Mouse (Mus musculus) gastrocnemius, postnatal 10 days (tissue): Measurements from ENCODE around the gene Akap2. TPM values are rescaled to one million over a fixed set of nuclear protein-coding genes. Genes with fewer than 3 reads are reported as not detected.

Experiments
- DNase-seq: peaks from one replicate; pipeline ENCODE4 v3.0.0; 2021; ENCODE audit warnings: mixed read lengths
- total RNA-seq, 2 experiments: library from RNA; stranded (reverse); gene quantifications; 2 replicates each; pipeline ENCODE4 v1.2.3; 2021

Gene Akap2
- total RNA-seq, 2 experiments from 2014 or later: 35.9 to 43.1 TPM

DNA sequence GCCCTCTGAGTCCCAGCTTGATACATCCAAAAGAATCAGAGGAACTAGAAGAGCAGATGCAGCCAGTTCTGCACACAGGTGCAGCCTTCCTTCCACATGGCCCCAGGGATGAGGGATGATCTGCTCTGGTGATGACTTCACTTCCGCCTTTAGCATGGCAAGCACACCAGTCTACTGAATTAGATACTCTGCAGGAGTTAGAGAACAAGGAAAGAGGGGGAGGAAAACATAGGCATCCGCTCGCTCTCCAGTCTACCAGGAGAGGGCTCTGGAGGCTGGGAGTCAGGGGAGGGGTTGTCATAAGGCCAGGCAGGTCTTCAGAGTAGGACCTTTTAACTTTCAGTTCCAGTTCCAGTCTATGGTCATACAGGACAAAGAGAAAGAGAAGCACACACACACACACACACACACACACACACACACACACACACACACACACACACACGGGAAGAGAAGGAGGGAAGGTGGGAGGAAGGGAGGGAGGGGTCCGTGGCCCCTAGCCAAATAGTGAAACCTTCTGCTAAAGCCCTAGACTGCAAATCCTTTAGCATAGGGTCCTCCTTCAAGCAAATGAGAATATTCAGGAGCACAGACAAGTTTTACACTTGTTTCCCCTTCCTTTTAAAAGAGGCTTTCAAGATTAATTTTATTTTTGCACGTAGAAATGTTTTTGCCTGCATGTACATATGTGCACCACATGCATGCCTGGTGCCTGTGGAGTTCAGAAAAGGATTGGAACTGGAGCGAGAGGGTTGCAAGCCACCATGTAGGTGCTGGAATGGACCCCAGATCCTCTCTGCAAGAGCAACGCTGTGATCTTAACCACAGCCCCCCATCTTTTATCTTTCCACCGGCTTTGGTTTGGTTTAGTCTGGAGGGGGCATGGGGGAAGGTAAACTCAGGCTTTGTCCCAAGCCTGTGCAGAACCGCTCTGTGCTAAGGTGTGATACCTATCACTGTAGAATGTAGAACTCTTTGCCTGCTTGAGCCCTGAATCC is 197.0 kb downstream of the Akap2 start:
- no peak for DNase-seq

DNA sequence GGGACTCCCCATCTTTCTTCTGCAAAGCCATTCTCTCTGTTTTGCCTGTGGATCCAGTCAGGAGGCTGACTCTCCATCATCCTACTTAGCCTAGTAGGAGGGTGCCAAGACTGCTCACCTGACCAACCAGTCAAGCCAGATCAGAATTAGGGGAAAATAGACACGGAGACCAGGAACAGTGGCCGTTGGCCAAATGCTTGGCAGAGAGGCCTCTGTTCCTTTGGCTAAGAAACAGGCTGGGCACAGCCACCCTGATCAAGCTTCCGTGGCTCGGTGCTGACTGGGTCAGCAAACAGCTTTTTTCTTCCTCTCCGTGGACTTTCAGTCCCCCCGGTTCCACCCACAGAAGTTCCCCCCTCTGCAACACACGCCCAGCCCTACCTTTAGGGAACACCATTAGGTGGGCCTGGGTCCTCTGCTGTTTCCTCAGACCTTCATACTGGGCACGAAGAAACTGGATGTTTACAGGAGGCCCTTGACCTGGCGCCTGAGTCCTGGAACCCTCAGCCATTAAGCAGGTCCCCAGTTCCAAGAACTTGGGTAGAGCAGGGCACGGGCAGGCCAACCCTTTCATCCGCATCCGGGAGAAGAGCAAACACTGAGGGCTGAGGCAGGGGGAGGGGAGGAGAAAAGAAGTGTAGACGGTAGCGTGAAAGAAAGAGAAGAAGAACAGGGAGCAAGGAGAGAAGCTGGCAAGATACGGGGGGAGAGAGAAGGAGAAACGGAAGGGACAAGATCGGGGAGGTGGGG is 197.9 kb downstream of the Akap2 start:
- peak; percentile 23 for DNase-seq

DNA sequence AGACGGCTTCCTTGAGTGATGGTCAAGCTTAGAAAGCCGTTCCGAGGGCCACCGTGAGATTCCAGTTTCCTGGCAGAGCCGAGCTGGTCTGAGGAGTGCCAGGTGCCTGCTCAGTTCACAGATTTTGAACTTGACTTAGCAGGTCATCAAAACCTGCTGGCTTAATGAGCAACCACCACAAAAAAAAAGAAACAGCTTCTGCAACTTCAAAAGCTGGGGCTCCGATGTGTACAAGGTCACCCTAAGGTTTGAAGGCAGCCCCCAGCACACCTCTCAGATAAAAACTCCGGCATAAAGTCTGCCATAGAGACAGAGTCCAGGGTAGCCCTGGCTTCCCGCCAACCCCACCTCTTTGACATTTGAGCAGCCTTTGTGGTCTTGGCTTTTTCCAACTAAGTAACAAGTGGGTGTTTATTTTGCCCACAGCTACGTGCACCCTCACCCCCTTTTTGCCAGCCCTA is 198.8 kb downstream of the Akap2 start, which contains the start of gene D630039A03Rik:
Gene D630039A03Rik (minus strand): TSS at position 97 of the 461 bp plus-strand sequence.
- DNase-seq: peak; percentile 31

DNA sequence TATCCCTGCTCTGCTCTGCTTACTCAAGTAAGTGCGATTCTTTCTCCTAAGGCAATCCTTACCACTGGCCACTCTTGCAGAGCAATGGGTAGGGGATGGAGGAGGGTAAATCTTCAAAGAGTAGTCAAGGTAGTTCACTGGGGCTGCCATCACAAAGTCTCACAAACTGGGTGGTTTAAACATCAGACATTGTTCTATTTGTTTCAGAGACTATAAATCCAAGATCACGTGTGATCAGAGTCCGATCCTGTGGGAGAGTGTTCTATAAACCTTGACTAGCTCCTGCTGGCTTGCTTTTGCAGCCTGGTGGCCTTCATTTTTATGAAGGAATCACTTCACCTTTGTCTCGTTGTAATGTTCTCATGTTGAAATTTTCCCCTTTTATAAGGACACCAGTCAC is 199.3 kb downstream of the Akap2 start:
- no peak for DNase-seq

DNA sequence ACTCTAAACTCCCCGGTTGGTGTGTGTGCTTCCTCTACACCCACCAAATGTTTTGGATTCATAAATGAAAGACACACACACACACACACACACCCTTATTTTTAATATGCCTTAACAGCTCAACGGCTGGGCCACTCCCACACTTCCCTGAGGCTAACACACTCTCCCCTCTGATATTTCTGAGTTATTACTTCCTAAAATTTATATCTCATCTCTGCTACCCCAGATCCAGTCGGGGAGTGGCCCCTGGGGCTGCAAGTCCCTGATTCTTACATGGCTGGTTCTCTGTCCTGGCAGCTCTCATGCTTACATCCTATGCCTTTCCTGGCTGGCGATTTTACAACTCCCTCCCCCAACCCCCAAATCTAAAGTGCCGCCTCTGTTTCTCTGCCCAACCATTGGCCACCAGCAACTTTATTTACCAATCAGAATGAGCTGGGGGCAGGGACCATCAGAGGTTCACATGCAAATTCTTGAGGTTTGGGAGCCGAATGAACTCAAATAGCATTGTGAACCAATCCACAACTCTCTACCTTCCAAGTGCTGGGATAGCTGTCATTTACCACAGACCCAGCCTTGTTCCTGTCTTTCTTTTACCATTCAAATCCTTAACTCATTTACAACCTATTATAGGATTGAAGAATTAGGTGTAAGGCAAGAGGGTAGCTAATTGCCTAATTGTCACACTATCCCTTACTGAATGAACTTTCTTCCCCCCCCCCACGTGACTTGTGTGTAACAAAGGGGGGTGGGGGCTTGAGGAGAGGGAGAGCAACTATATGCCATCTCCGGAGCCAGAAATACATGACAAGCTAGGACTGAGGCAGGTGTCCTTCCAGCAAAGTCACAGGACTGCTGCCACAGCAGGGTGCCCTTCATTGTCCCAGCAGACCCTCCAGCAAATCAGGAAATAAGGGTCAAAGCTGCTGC is 202.3 kb downstream of the Akap2 start:
- DNase-seq: no peak

DNA sequence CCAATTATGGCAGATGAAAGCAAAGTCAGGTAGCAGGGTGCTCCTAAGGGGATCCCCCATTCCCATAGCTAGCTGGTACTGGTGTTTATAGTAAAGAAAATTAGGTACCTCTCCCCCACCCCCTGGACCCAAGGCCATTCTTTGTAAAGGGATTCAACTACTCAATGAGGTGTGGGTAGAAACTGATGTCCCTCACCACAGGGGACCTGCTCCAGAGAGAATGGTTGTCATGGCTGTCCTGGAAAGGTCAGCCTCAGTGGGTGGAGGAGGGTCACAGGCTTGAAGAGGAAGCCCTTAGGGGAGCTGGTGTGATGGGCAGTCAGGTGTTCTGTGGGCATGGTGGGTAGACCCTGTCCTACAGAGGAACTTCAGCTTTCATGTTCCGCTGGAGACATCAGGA is 203.1 kb downstream of the Akap2 start:
- no peak for DNase-seq

DNA sequence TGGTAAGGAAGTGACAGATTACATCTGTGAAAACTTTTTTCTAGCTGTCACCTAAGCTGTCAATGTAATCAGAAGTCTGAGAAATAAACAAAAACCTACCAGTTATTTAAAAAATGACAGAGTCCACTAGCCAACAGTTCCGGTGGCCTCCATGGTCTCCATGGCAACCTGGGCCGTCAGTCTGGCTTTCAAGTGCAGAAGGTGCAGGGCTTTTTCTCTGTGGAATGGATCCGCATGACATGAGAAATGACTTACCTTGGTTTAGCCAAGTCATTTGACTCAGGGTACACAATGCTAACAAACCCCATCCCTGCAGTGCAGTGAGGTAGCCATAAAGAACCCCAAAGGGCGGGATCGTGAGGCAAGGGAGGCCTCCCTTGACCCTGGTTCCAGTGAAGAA is 204.7 kb downstream of the Akap2 start:
- DNase-seq: no peak

DNA sequence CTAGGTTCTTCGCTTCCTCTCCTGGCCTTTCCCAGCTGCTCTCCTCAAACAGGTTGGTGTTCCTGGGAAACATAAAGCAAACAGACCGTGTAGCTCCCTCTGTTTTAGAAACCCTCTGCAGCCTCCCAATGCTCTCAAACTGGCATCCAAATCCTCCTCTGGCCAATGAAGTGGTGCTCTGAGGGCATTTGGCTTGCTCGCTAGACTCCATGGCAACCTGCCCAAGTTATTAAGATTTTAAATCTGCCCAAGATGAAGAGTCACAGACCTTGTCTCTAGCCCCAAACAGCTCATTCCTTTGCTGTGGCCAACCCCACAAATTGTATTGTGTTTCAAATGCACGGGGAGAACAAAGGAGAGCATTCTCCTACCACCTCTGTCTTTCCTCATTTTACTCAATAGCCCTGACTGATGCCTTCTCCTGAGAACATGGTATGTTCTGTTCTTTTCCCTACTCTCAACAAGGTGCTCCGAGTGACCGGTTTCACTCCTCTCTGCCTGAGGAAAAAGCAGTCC is 207.2 kb downstream of the Akap2 start:
- no peak for DNase-seq

DNA sequence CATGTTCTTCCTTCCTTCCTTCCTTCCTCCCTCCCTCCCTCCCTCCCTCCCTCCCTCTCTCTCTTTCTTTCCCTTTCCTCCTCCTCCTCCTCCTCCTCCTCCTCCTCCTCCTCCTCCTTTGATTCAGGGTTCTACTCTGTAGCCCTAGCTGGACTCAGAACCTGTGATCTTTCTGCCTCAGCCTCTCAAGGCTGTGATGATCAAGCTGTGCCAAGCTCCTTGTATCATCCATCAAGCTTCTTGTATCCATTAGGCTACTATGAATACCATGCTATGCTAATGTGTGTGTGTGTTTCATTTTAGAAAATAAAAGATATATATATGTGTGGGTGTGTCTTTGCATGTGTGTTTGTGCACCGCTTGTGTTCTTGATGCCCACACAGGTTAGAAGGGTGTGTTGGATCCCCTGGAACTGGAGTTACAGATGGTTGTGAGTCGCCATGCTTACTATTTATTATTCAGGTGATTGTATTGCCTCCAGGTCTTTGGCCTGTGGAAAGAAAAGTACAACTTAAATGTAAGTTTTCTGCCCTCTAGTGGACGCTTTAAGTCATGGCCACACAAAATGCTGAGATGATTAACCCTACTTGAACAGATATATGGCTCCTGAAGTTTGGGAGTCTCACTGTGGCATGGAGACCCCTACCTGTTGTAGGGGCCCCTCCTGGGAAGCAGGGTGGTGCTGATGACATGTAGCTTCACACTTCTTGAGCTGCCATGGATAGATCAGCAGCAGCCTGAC is 210.2 kb downstream of the Akap2 start:
- no peak for DNase-seq

DNA sequence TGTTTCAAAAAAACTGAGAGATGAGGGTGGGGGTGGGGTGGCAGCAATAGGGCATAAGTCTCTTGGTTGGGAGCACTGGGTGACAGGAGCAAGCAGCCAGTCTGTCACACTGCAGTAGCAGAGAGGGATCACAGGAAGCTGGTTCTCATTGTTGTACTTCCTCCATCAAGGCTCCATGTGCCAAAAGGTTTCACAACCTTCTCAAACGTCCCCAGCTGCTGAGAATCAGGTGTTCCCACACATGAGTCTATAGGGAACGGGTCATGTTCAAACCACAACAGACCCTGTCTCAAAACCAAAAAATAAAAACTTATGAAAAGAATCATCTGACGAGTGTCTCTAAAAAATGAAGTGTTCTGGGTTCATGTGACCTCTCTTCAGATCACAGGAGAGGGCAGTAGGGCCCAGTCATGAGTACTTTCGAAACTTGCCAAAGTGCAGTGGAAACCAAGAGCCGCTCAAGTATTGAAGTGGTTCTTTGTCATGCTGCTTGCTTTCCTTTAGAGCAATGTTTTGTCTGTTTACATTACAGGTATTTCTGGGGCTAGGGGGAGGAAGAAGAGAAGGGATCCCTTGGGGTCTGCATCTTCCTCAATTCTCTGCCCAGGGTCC is 213.2 kb downstream of the Akap2 start:
- DNase-seq: no peak

DNA sequence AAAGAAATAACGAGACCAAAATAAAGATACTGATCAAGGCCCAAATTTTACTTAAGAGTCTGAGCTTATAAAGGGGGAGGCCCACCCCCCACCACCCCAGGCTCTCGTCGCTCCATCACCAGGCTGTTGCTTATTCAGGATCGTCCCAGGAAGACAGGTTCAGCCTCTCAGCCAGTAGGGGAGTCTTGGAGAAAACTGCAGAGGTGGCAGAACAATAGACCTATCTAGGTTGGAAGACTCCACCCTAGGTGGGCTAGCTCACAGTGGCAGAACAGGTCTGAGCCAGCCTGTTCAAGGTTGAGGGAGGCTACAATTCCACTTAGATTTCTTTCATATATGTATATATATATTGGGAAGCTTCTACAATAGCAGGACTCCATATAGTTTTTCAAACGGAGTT is 216.7 kb downstream of the Akap2 start:
- no peak for DNase-seq

DNA sequence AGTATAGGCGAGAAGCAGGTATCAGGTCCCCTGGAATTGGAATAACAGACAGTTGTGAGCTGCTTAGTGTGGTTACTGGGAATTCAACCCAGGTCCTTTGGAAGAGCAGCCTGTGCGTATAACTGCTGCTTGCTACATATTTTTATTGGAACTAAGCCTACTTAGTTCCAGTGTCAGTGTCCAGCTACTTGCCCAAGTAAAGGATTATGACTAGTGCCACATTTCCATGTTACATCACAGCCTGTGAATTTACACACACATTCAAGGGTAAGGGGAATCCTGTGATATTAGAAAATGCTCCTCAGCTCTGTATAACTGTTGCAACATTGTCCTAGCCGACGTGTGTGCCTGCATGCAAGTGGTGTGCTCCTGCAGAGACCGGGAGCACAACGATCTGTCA is 219.8 kb downstream of the Akap2 start:
- DNase-seq: no peak

DNA sequence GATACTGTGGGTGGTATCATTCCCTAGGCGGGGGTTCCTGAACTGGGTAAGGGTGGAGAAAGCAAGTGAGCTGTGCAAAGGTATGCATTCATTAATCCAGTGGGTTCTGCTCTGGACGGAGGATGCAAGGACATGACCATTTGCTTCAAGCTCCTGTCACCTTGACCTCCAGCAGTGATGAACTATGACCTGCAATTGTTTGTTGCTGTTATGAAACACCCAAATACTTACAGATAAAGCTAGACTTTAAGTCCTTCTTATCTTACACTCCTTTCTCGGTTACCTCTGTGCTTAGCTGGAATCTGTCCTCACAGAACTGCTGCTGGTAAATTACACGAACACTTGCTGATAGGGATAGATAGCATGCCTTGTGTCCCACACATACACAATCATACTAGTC is 223.2 kb downstream of the Akap2 start:
- DNase-seq: no peak

DNA sequence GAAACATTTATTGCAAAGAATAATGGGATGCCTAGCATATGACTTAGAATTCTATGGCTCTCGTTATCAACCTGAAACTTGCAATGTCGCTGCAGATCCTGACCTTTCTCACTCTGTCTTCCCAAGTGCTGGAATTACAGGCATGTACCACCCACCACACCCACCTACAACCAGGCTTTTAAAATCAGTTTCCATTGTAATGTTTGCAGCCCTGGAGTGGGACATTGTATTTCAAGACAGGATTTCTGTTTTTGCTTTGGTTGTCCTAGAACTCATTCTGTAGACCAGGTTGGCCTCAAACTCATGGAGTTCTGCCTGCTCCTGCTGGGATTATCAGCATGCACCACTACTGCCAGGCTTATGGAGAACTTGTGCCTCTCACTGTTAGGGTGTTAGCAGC is 225.4 kb downstream of the Akap2 start:
- no peak for DNase-seq

Other genes with a start within 250 kb of the Akap2 start
- gene Pakap, start 149.5 kb upstream of the Akap2 start, total RNA-seq: 10 to 100 TPM; 15.2 to 16.5 TPM
- under 1 TPM; 0.09 to 0.14 TPM for gene D630039A03Rik, start 198.6 kb downstream of the Akap2 start, total RNA-seq
- 100 to 1,000 TPM; 123 to 131 TPM for gene Txn1, start 238.8 kb downstream of the Akap2 start, total RNA-seq